7 mouse cellular contexts compared by ENCODE assay signal in genomic region chr2:102116521-102117401, GRCm38 (mm10).
DNase-seq lines count a peak whose midpoint lies in the region; ATAC-seq lines count a peak whose summit lies in the region.

No protein-coding gene starts in this region.

- WGBS in neural tube, embryonic 15.5 days = 58% methylated on average over 9 of the region's 9 CpGs

- peaks cover 43% of the 10 kb centered on the region for H3K4me1 ChIP-seq in neural tube, embryonic 15.5 days

- no peak overlapping the region for H3K9ac ChIP-seq in neural tube, embryonic 15.5 days (replicated peaks)

- H3K36me3 ChIP-seq in neural tube, embryonic 15.5 days = 0 out of 2 replicates have a peak, but pooled peaks cover under 1% of the 10 kb centered on the region

- no peak overlapping the region for H3K4me3 ChIP-seq in neural tube, embryonic 15.5 days (replicated peaks)

- peak; percentile 31; the same call in 1 of the 2 replicates for ATAC-seq in granulocyte monocyte progenitor cell, adult 5-6 weeks (replicated peaks; ENCODE audit: poor library complexity, severe bottlenecking)
- no peak for ATAC-seq in neural tube, embryonic 15.5 days (ENCODE audit: low FRiP score)

- no peak overlapping the region for H3K4me2 ChIP-seq in neural tube, embryonic 15.5 days

- no peaks in the 10 kb centered on the region for H3K9me3 ChIP-seq in neural tube, embryonic 15.5 days (replicated peaks)

- 0 out of 2 replicates have a peak overlapping the region, but pooled peaks have one; percentile 11 for H3K27ac ChIP-seq in neural tube, embryonic 15.5 days (replicated peaks)

- no peaks in the 10 kb centered on the region for H3K27me3 ChIP-seq in neural tube, embryonic 15.5 days (replicated peaks)

- peak; percentile 38 for DNase-seq in kidney, postnatal 14 days
- no peak for DNase-seq in kidney, postnatal 25 days
- DNase-seq in adipocyte (ENCODE audit: low spot score) = peak; percentile 39
- no peak for DNase-seq in layer of hippocampus, postnatal 10 days (ENCODE audit: low spot score in 2 of 2)
- DNase-seq in layer of hippocampus, adult 18-20 months (ENCODE audit: low spot score in 2 of 2) = no peak

Comparison
In these comparisons a context has a peak if more than half of its experiments do, and no peak if none do; other contexts are left out.
1. DNase-seq: peak in kidney, postnatal 14 days (single experiment) and adipocyte (single experiment); none in kidney, postnatal 25 days (0 of 2), layer of hippocampus, postnatal 10 days (0 of 2) and layer of hippocampus, adult 18-20 months (0 of 2).